Mouse (Mus musculus) left cerebral cortex, adult 18-20 months (tissue): ENCODE measurements around the gene Mrpl28. TPM values are rescaled to one million over a fixed set of nuclear protein-coding genes. Genes with fewer than 3 reads are reported as not detected.
"Not testable (repeated sequence)": the region's sequence is repeated elsewhere in the genome, so short reads cannot be mapped to it uniquely, and the experiment has no call there.

Source experiments
- DNase-seq, 2 experiments: peaks; one replicate each; pipeline ENCODE4 v3.0.0; 2021 to 2022; ENCODE audit warnings: low spot score in 2 of 2, mixed read lengths in 1 of 2
- total RNA-seq, 2 experiments: library from RNA; stranded (reverse); gene quantifications; 2 replicates each; pipeline ENCODE4 v1.2.3; 2021

Mrpl28 gene
- total RNA-seq, 2 experiments from 2014 or later, result 64.3 to 66.9 TPM

DNA sequence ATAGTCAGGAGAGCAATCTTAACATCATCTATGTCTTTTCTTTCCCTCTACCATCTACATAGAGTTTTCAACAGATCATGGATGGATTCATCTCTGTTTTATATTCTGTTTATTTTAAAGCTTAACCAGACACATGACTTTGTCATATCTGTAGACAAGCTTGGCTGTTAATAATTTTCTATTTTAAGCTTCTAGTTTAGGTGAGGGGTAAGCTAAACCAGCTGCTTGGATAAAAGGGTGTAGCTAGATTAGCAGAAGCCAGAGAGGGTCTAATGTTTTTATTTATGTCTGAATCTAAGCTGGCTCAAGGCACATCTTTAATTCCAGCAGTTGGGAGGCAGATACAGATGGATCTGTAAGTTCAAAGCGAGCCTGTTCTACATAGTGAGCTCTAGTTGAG is 39.4 kb downstream of the Mrpl28 start:
- no peak for DNase-seq

DNA sequence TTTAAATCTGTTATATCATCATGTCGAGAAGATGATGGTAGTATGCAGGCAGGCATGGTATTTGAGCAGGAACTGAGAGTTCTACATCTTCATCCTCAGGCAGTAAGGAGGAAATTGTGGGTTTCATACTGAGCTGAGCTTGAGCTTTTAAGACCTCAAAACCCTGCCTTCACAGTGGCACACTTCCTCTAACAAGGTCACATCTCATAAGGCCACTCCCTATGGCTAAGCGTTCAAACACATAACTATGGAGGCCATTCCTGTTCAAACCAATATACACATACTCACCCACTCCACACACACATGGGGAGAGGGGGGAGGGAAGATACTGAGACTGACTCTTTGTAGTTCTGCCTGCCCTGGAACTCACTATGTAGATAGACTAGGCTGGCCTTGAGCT is 44.7 kb downstream of the Mrpl28 start:
- no peak for DNase-seq

DNA sequence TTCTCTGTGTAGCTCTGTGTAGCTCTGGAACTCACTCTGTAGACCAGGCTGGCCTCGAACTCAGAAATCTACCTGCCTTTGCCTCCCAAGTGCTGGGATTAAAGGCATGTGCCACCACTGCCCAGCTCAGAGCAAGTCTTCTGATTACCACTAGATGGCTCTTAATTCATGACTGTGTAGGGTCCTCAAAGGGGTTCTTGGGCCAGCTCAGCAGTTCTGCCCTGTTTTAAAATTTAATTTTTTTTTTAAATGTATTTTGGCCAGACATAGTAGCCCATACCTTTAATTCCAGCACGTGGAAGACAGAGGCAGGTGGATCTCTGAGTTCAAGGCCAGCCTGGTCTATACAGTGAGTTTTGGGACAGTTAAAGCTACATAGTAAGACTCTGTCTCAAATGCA is 51.9 kb downstream of the Mrpl28 start:
- not testable (repeated sequence) for DNase-seq

Other genes starting within 250 kb of the Mrpl28 start
- 10 to 100 TPM; 38.7 to 40.2 TPM for gene Mettl26, start 248.4 kb upstream of the Mrpl28 start, total RNA-seq
- gene Wfikkn1, start 242.6 kb upstream of the Mrpl28 start, total RNA-seq, result 1 to 10 TPM; 1.4 to 1.7 TPM
- gene Rab40c, start 203.8 kb upstream of the Mrpl28 start, total RNA-seq, result 10 to 100 TPM; 41.2 TPM
- 100 to 1,000 TPM; 103 to 113 TPM for gene Pigq, start 178.6 kb upstream of the Mrpl28 start, total RNA-seq
- gene Nhlrc4, start 178.5 kb upstream of the Mrpl28 start, total RNA-seq, result under 1 TPM; 0.54 to 0.98 TPM
- gene A930017K11Rik, start 170.9 kb upstream of the Mrpl28 start, total RNA-seq, result under 1 TPM; 0.37 to 0.65 TPM
- 10 to 100 TPM; 50.6 to 51.4 TPM for gene Capn15, start 137.7 kb upstream of the Mrpl28 start, total RNA-seq
- 10 to 100 TPM; 97.8 to 98.4 TPM for gene Rab11fip3, start 53.9 kb upstream of the Mrpl28 start, total RNA-seq
- gene Decr2, start 33.2 kb upstream of the Mrpl28 start, total RNA-seq, result 10 to 100 TPM; 29.9 to 35.5 TPM
- 1 to 10 TPM; 3.2 to 3.9 TPM for gene Nme4, start 27.9 kb upstream of the Mrpl28 start, total RNA-seq
- 10 to 100 TPM; 13.8 to 14.0 TPM for gene Tmem8, start 10.2 kb upstream of the Mrpl28 start, total RNA-seq
- gene Axin1, start 15.2 kb downstream of the Mrpl28 start, total RNA-seq, result 10 to 100 TPM; 25.1 to 27.5 TPM
- gene Pdia2, start 75.6 kb downstream of the Mrpl28 start, total RNA-seq, result under 1 TPM in 1 of 2 experiments, not detected in 1; 0.35 TPM
- gene Rgs11, start 79.5 kb downstream of the Mrpl28 start, total RNA-seq, result 10 to 100 TPM; 33.1 to 42.2 TPM
- gene Arhgdig, start 84.3 kb downstream of the Mrpl28 start, total RNA-seq, result 10 to 100 TPM; 95.4 to 98.6 TPM
- 10 to 100 TPM; 14.5 to 22.1 TPM for gene Fam234a, start 120.7 kb downstream of the Mrpl28 start, total RNA-seq
- 10 to 100 TPM; 79.0 to 85.3 TPM for gene Luc7l, start 129.4 kb downstream of the Mrpl28 start, total RNA-seq